Mouse (Mus musculus) lung, postnatal 0 days (tissue): ENCODE results near the gene Lcn10.

Source experiments
- CTCF ChIP-seq: IDR thresholded peaks from 2 replicates; pipeline ENCODE4 v1.5.1; 2016; ENCODE audit warnings: antibody characterized with exemption, mild to moderate bottlenecking
- EP300 ChIP-seq: IDR thresholded peaks from 2 replicates; pipeline ENCODE4 v1.6.1; 2016; ENCODE audit warnings: antibody characterized with exemption, mild to moderate bottlenecking, control low read depth

DNA sequence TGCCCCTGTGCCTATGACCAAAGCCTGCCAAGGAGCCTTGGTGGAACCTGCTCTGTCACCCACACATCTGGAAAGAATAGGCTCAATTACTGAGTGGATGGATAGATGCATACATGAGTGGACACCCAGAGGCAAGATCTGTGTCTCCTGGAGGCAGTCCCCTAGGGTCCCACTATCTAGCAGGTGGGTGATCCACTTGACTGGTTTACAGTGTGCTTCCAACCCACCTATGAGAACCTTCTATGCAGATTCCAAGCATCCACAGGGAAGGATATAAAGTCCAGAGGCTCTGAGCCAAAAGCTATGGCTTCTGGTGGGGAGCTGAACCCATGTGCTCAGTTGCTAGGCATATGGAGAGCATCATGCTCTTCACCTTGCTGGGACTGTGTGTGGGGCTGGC, 24.9 kb upstream of the Lcn10 start, which contains the start of gene Lcn5:
- TF ChIP-seq EP300 (no peak), CTCF (no peak)
